Mouse (Mus musculus) CD4-positive helper T cell, adult 2 months (primary cell): ENCODE measurements around the gene Dcun1d3.

Source experiments
- DNase-seq: peaks from one replicate; pipeline ENCODE4 v3.0.0-alpha.2; 2012; ENCODE audit warnings: low read depth, missing footprints, low spot score

Dcun1d3 gene

GRCm38 (mm10) chr7:119808723-119809122 lies 87.4 kb downstream of the Dcun1d3 start:
- no peak for DNase-seq

GRCm38 (mm10) chr7:119807396-119807795 lies 88.7 kb downstream of the Dcun1d3 start:
- DNase-seq: no peak
